Mouse (Mus musculus): ENCODE measurements around the gene Fgfr2. TPM values are rescaled to one million over a fixed set of nuclear protein-coding genes. Genes with fewer than 3 reads are reported as not detected.

Fgfr2 gene
- polyA plus RNA-seq, 1 experiment, result 14.7 TPM

DNA sequence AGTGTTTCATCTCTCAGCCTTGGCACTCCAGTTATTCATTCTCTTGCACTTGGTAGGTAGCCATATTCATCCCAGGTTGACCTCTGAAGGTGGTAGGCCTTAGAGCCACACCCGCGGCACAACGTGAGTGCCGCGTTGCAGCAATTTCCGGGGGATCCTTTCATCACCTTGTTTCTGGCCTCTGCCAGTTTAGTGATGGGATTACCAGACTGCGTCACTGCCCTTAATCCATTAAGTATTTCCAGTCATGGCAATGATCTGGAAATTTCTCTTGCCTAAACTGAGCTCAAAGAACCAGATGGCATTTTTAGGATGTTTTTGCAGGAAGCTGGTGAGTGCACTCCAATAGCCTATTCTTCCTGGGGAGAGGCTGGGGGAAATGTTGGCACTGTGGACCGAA is 233.5 kb downstream of the Fgfr2 start:
- TF ChIP-seq POLR2A (IDR thresholded peaks at IDR 0.05; ENCODE audit: low read depth, low read length) (no peak), CTCF (IDR thresholded peaks at IDR 0.05; ENCODE audit: extremely low read depth, insufficient read length, insufficient replicate concordance, low read depth, low read length) (no peak)

DNA sequence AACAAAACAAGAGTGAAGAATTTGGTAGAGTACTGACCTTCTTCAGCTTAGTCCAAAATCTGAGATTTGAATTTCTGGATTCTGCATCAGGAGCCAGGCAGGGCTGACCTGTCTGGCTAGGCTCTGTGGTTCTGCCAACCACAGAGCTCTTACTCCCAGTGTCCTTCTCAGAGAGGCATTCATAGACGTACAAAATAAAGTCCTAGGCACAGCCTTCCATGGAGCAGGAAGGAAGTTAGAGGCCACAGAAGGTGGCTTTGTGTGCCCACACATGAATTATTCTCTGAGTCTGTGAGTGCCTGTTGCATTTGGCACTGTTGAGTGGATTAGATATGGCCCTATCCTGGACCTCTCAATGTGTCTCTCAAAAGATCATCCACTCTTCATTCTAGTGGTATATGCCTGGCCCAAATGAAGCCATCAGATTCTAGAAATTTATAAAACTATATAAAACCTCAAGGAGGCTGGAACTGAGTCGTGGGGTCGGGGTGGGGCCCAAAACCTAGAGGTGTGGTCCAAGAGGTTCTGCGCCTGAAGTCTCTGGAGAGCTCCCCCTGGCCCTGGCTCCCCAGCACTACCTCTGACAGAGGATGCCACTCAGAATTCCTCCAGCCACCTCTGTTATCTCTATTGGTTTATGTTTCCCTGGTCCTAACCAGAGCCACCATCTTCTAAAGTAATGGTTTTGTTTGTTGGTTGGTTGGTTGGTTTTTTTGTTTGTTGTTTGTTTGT is 234.5 kb downstream of the Fgfr2 start:
- TF ChIP-seq CTCF (IDR thresholded peaks at IDR 0.05; ENCODE audit: extremely low read depth, insufficient read length, insufficient replicate concordance, low read depth, low read length) (no peak), POLR2A (IDR thresholded peaks at IDR 0.05; ENCODE audit: low read depth, low read length) (no peak)
- Histone ChIP-seq H3K4me1 (ENCODE audit: control insufficient read depth, insufficient read depth, insufficient read length, low read length) (no peaks in the 10 kb centered on the region), H3K27ac (ENCODE audit: insufficient read depth, low read depth, low read length) (no peak overlapping the region), H3K27me3 (ENCODE audit: control insufficient read depth, insufficient read depth, low read length) (no peaks in the 10 kb centered on the region), H3K36me3 (ENCODE audit: control insufficient read depth, insufficient read depth, low read length) (peaks cover 9% of the 10 kb centered on the region), H3K4me3 (ENCODE audit: low read depth, low read length) (no peak overlapping the region)
- 67% methylated on average over 4 of the region's 4 CpGs for WGBS

More for the DNA sequence above, 233.5 kb downstream of the Fgfr2 start:
- H3K36me3 ChIP-seq (ENCODE audit: control insufficient read depth, insufficient read depth, low read length), result peaks cover 2% of the 10 kb centered on the region; the same call in 1 of the 2 replicates
- H3K27me3 ChIP-seq (ENCODE audit: control insufficient read depth, insufficient read depth, low read length), result no peaks in the 10 kb centered on the region
- no peaks in the 10 kb centered on the region for H3K4me1 ChIP-seq (ENCODE audit: control insufficient read depth, insufficient read depth, insufficient read length, low read length)
- no peak overlapping the region for H3K4me3 ChIP-seq (ENCODE audit: low read depth, low read length)
- 93% methylated on average over 8 of the region's 8 CpGs for WGBS
- H3K27ac ChIP-seq (ENCODE audit: insufficient read depth, low read depth, low read length), result no peak overlapping the region

DNA sequence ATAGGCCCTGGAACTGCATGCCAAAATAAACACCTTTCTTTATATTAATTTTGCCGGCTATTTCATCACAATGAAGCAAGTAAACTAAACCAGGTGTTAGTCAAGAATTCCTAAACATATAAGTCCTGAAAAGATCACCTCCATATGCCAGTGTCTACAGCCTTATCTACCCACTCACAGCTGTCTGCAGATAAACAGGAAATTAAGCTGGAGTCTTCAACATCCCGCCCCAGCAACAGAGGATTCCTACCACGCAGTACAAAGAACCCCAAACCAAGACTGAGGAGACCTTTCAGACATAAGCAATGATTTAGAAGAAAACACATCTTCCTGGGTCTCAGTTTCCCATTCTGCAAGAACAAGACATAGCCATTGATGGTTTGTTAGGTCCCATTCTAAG is 235.1 kb downstream of the Fgfr2 start:
- WGBS, result 29% methylated on average over 3 of the region's 3 CpGs
- TF ChIP-seq CTCF (IDR thresholded peaks at IDR 0.05; ENCODE audit: extremely low read depth, insufficient read length, insufficient replicate concordance, low read depth, low read length) (no peak), POLR2A (IDR thresholded peaks at IDR 0.05; ENCODE audit: low read depth, low read length) (no peak)
- Histone ChIP-seq H3K27me3 (ENCODE audit: control insufficient read depth, insufficient read depth, low read length) (no peaks in the 10 kb centered on the region), H3K4me1 (ENCODE audit: control insufficient read depth, insufficient read depth, insufficient read length, low read length) (no peaks in the 10 kb centered on the region), H3K36me3 (ENCODE audit: control insufficient read depth, insufficient read depth, low read length) (peaks cover 16% of the 10 kb centered on the region), H3K4me3 (ENCODE audit: low read depth, low read length) (no peak overlapping the region), H3K27ac (ENCODE audit: insufficient read depth, low read depth, low read length) (no peak overlapping the region)

GRCm38 (mm10) chr7:132887019-132887804 is 235.9 kb downstream of the Fgfr2 start:
- H3K4me3 ChIP-seq (ENCODE audit: low read depth, low read length), result no peak overlapping the region
- H3K4me1 ChIP-seq (ENCODE audit: control insufficient read depth, insufficient read depth, insufficient read length, low read length), result no peaks in the 10 kb centered on the region
- TF ChIP-seq POLR2A (IDR thresholded peaks at IDR 0.05; ENCODE audit: low read depth, low read length), result no peak
- no peak for TF ChIP-seq CTCF (IDR thresholded peaks at IDR 0.05; ENCODE audit: extremely low read depth, insufficient read length, insufficient replicate concordance, low read depth, low read length)
- no peaks in the 10 kb centered on the region for H3K27me3 ChIP-seq (ENCODE audit: control insufficient read depth, insufficient read depth, low read length)
- H3K36me3 ChIP-seq (ENCODE audit: control insufficient read depth, insufficient read depth, low read length), result peaks cover 20% of the 10 kb centered on the region
- H3K27ac ChIP-seq (ENCODE audit: insufficient read depth, low read depth, low read length), result no peak overlapping the region
- WGBS, result 61% methylated on average over 7 of the region's 7 CpGs

DNA sequence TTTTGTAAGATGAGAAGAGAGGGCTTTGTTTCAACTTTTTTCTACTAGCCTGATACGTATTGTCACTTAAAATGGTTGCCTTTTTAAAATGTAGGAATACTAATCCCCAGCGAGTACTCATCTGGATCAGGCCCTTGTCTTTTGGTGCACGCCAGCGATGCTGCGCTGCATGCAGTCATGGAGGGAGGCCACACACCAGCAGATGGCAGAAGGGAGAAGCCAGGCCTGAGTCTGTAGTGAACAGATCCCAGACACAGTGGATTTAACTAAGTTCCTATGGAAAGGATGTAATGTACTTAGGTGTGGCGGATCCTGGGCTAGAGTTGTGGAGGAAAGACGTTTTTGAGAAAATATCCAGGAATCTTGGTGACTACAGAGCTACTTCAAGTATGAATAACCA is 239.1 kb downstream of the Fgfr2 start:
- no peak overlapping the region for H3K4me3 ChIP-seq (ENCODE audit: low read depth, low read length)
- H3K27ac ChIP-seq (ENCODE audit: insufficient read depth, low read depth, low read length), result no peak overlapping the region
- TF ChIP-seq POLR2A (IDR thresholded peaks at IDR 0.05; ENCODE audit: low read depth, low read length) (no peak), CTCF (IDR thresholded peaks at IDR 0.05; ENCODE audit: extremely low read depth, insufficient read length, insufficient replicate concordance, low read depth, low read length) (0 out of 2 replicates have a peak, but pooled peaks have one; percentile 12)
- H3K36me3 ChIP-seq (ENCODE audit: control insufficient read depth, insufficient read depth, low read length), result peaks cover 43% of the 10 kb centered on the region
- no peaks in the 10 kb centered on the region for H3K27me3 ChIP-seq (ENCODE audit: control insufficient read depth, insufficient read depth, low read length)
- WGBS, result 95% methylated on average over 7 of the region's 7 CpGs
- H3K4me1 ChIP-seq (ENCODE audit: control insufficient read depth, insufficient read depth, insufficient read length, low read length), result no peaks in the 10 kb centered on the region

DNA sequence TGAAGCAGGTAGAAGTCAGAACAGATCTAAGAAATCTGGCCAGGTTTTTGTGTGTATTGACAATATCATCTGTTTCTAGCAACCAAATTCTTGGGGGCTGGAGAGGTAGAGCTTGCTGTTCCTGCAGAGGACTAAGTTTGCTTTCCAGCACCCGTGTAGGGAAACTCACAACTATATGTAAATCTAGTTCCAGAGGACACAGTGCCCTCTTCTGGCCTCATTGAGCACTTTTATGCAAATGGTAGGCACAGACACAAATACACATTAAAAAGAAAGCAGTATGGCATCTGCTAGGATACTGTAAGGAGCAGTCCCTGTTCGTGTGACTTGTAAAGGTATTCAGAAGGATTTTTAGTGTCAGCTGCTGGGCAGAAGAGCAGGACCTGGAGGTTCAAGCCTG is 240.8 kb downstream of the Fgfr2 start:
- 62% methylated on average over 2 of the region's 2 CpGs for WGBS
- Histone ChIP-seq H3K27me3 (ENCODE audit: control insufficient read depth, insufficient read depth, low read length) (no peaks in the 10 kb centered on the region), H3K4me1 (ENCODE audit: control insufficient read depth, insufficient read depth, insufficient read length, low read length) (no peaks in the 10 kb centered on the region), H3K36me3 (ENCODE audit: control insufficient read depth, insufficient read depth, low read length) (peaks cover 57% of the 10 kb centered on the region), H3K27ac (ENCODE audit: insufficient read depth, low read depth, low read length) (no peak overlapping the region), H3K4me3 (ENCODE audit: low read depth, low read length) (no peak overlapping the region)
- no peak for TF ChIP-seq CTCF (IDR thresholded peaks at IDR 0.05; ENCODE audit: extremely low read depth, insufficient read length, insufficient replicate concordance, low read depth, low read length)
- no peak for TF ChIP-seq POLR2A (IDR thresholded peaks at IDR 0.05; ENCODE audit: low read depth, low read length)

GRCm38 (mm10) chr7:132880276-132880675 is 242.9 kb downstream of the Fgfr2 start:
- Histone ChIP-seq H3K27me3 (ENCODE audit: control insufficient read depth, insufficient read depth, low read length) (no peaks in the 10 kb centered on the region), H3K36me3 (ENCODE audit: control insufficient read depth, insufficient read depth, low read length) (peaks cover 76% of the 10 kb centered on the region), H3K4me1 (ENCODE audit: control insufficient read depth, insufficient read depth, insufficient read length, low read length) (no peaks in the 10 kb centered on the region), H3K4me3 (ENCODE audit: low read depth, low read length) (no peak overlapping the region), H3K27ac (ENCODE audit: insufficient read depth, low read depth, low read length) (no peak overlapping the region)
- 47% methylated on average over 1 of the region's 1 CpGs for WGBS
- no peak for TF ChIP-seq CTCF (IDR thresholded peaks at IDR 0.05; ENCODE audit: extremely low read depth, insufficient read length, insufficient replicate concordance, low read depth, low read length)
- no peak for TF ChIP-seq POLR2A (IDR thresholded peaks at IDR 0.05; ENCODE audit: low read depth, low read length)

Data from small intestine, adult 2 months (tissue).